Mouse (Mus musculus): ENCODE results near the gene Rnf32.

Rnf32 gene

DNA sequence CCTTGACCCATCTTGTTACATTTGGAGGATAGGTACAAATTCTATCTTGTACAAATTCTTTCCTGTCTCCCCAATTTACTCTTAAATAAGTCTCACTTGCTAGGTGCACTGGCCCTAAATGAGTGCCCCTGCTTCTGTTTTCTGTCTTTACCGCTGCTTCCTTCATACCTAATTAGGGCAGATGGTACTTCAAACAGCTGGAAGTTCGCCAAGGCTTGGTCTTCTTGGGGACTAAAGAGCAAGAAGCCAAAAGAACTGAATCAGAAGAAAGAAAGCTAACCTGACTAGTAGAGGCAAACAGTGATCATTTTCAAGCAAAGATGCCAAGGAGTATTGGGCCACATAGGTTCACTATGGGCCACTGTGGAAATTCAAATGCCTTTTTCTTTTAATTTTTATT lies 77.6 kb downstream of the Rnf32 start:
- in situ Hi-C loops (cut with MboI, MseI) = no loop called here

DNA sequence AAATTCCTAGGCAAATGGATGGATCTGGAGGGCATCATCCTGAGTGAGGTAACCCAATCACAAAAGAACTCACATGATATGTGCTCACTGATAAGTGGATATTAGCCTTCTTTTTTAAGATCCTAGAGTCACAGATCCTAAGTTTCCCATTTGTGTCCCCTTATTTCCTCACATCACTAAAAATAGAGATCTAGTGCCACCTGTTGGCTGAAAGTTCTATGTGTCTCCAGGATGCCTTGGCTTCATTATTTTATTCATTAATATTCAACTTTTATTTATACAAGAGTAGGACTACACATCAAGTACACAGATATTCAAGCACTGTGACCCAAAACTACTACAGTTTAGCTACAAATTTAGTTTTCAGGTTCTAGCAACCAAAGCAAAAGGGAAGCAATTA lies 79.0 kb downstream of the Rnf32 start:
- in situ Hi-C loops (cut with MboI, MseI) = no loop called here

All from T-helper 2 cell (primary cell).